Mouse (Mus musculus): ENCODE measurements around the gene Btrc. TPM values are rescaled to one million over a fixed set of nuclear protein-coding genes. Genes with fewer than 3 reads are reported as not detected.
A peak's percentile ranks its signal among the peaks of the same experiment; 100 is the strongest.
"Not testable (repeated sequence)": the region's sequence is repeated elsewhere in the genome, so short reads cannot be mapped to it uniquely, and the experiment has no call there.

Gene Btrc
- polyA plus RNA-seq, 1 experiment from 2014 or later: 67.7 TPM

GRCm38 (mm10) chr19:45432351-45432750 is 68.8 kb downstream of the Btrc start:
- H3K27me3 ChIP-seq: no peaks in the 10 kb centered on the region
- H3K4me2 ChIP-seq: no peak overlapping the region
- WGBS: 53% methylated on average over 3 of the region's 3 CpGs
- peaks cover 38% of the 10 kb centered on the region for H3K4me1 ChIP-seq (replicated peaks)
- no peak overlapping the region for H3K9ac ChIP-seq
- H3K9me3 ChIP-seq: no peaks in the 10 kb centered on the region
- H3K36me3 ChIP-seq: no peaks in the 10 kb centered on the region
- no peak overlapping the region for H3K4me3 ChIP-seq
- no peak for ATAC-seq (ENCODE audit: low read depth)
- H3K27ac ChIP-seq (replicated peaks): peak overlapping the region; percentile 35

- H3K4me1 ChIP-seq (replicated peaks): peaks cover 57% of the 10 kb centered on the region
- not testable (repeated sequence) for H3K4me2 ChIP-seq; H3K36me3 ChIP-seq; H3K27ac ChIP-seq (replicated peaks); H3K27me3 ChIP-seq; H3K9ac ChIP-seq; H3K4me3 ChIP-seq; ATAC-seq (ENCODE audit: low read depth); H3K9me3 ChIP-seq
Measured at GRCm38 (mm10) chr19:45436019-45436418, 72.5 kb downstream of the Btrc start.

GRCm38 (mm10) chr19:45437175-45437574 is 73.6 kb downstream of the Btrc start:
- ATAC-seq (ENCODE audit: low read depth): no peak
- H3K27me3 ChIP-seq: no peaks in the 10 kb centered on the region
- no peak overlapping the region for H3K4me2 ChIP-seq
- H3K9ac ChIP-seq: no peak overlapping the region
- no peaks in the 10 kb centered on the region for H3K9me3 ChIP-seq
- 87% methylated on average over 4 of the region's 4 CpGs for WGBS
- H3K4me1 ChIP-seq (replicated peaks): peaks cover 60% of the 10 kb centered on the region
- no peak overlapping the region for H3K4me3 ChIP-seq
- no peaks in the 10 kb centered on the region for H3K36me3 ChIP-seq
- H3K27ac ChIP-seq (replicated peaks): no peak overlapping the region

- Histone ChIP-seq H3K4me2 (no peak overlapping the region), H3K9ac (no peak overlapping the region), H3K36me3 (no peaks in the 10 kb centered on the region), H3K4me1 (replicated peaks) (peaks cover 50% of the 10 kb centered on the region), H3K4me3 (no peak overlapping the region), H3K27me3 (no peaks in the 10 kb centered on the region), H3K9me3 (no peaks in the 10 kb centered on the region), H3K27ac (replicated peaks) (peak overlapping the region; percentile 38; the same call in 1 of the 2 replicates)
- ATAC-seq (ENCODE audit: low read depth): no peak
- 95% methylated on average over 5 of the region's 5 CpGs for WGBS
Measured at GRCm38 (mm10) chr19:45438191-45438590, 74.7 kb downstream of the Btrc start.

- Histone ChIP-seq H3K9me3 (no peaks in the 10 kb centered on the region), H3K27me3 (no peaks in the 10 kb centered on the region), H3K4me3 (no peak overlapping the region), H3K9ac (no peak overlapping the region), H3K36me3 (no peaks in the 10 kb centered on the region), H3K27ac (replicated peaks) (peak overlapping the region; percentile 63), H3K4me2 (no peak overlapping the region), H3K4me1 (replicated peaks) (peaks cover 49% of the 10 kb centered on the region)
- 40% methylated on average over 6 of the region's 6 CpGs for WGBS
- ATAC-seq (ENCODE audit: low read depth): peak; percentile 51; the same call in 1 of the 2 replicates
Measured at GRCm38 (mm10) chr19:45438928-45439846, 75.7 kb downstream of the Btrc start.

GRCm38 (mm10) chr19:45440554-45441175 is 77.1 kb downstream of the Btrc start:
- Histone ChIP-seq H3K27ac (replicated peaks) (peak overlapping the region; percentile 72), H3K4me1 (replicated peaks) (peaks cover 49% of the 10 kb centered on the region), H3K9me3 (no peaks in the 10 kb centered on the region), H3K4me2 (peak overlapping the region; percentile 13; the same call in 1 of the 2 replicates), H3K36me3 (no peaks in the 10 kb centered on the region), H3K4me3 (no peak overlapping the region), H3K27me3 (no peaks in the 10 kb centered on the region), H3K9ac (peak overlapping the region; percentile 22; the same call in 1 of the 2 replicates)
- ATAC-seq (ENCODE audit: low read depth): 0 out of 2 replicates have a peak, but pooled peaks have one; percentile 37
- WGBS: 27% methylated on average over 10 of the region's 10 CpGs

GRCm38 (mm10) chr19:45441717-45442116 is 78.2 kb downstream of the Btrc start:
- no peaks in the 10 kb centered on the region for H3K9me3 ChIP-seq
- no peaks in the 10 kb centered on the region for H3K36me3 ChIP-seq
- H3K27me3 ChIP-seq: no peaks in the 10 kb centered on the region
- ATAC-seq (ENCODE audit: low read depth): no peak
- no peak overlapping the region for H3K4me2 ChIP-seq
- WGBS: 39% methylated on average over 7 of the region's 7 CpGs
- H3K4me1 ChIP-seq (replicated peaks): peaks cover 58% of the 10 kb centered on the region
- H3K9ac ChIP-seq: no peak overlapping the region
- no peak overlapping the region for H3K4me3 ChIP-seq
- 0 out of 2 replicates have a peak overlapping the region, but pooled peaks have one; percentile 4 for H3K27ac ChIP-seq (replicated peaks)

GRCm38 (mm10) chr19:45445253-45445933 is 81.9 kb downstream of the Btrc start:
- Histone ChIP-seq H3K9me3 (no peaks in the 10 kb centered on the region), H3K4me2 (no peak overlapping the region), H3K4me3 (no peak overlapping the region), H3K36me3 (no peaks in the 10 kb centered on the region), H3K4me1 (replicated peaks) (peaks cover 54% of the 10 kb centered on the region), H3K9ac (0 out of 2 replicates have a peak overlapping the region, but pooled peaks have one; percentile 8), H3K27me3 (no peaks in the 10 kb centered on the region), H3K27ac (replicated peaks) (peak overlapping the region; percentile 52)
- ATAC-seq (ENCODE audit: low read depth): no peak
- WGBS: 61% methylated on average over 6 of the region's 6 CpGs

GRCm38 (mm10) chr19:45446631-45447030 is 83.1 kb downstream of the Btrc start:
- peak; percentile 90 for ATAC-seq (ENCODE audit: low read depth)
- peak overlapping the region; percentile 26 for H3K4me2 ChIP-seq
- no peak overlapping the region for H3K4me3 ChIP-seq
- H3K27ac ChIP-seq (replicated peaks): peak overlapping the region; percentile 83
- H3K9ac ChIP-seq: peak overlapping the region; percentile 46
- 14% methylated on average over 7 of the region's 7 CpGs for WGBS
- H3K36me3 ChIP-seq: no peaks in the 10 kb centered on the region
- H3K27me3 ChIP-seq: no peaks in the 10 kb centered on the region
- no peaks in the 10 kb centered on the region for H3K9me3 ChIP-seq
- peaks cover 41% of the 10 kb centered on the region for H3K4me1 ChIP-seq (replicated peaks)

GRCm38 (mm10) chr19:45447222-45447621 is 83.7 kb downstream of the Btrc start:
- Histone ChIP-seq H3K9me3 (no peaks in the 10 kb centered on the region), H3K9ac (no peak overlapping the region), H3K27me3 (no peaks in the 10 kb centered on the region), H3K36me3 (no peaks in the 10 kb centered on the region), H3K4me3 (no peak overlapping the region), H3K4me1 (replicated peaks) (peaks cover 37% of the 10 kb centered on the region), H3K4me2 (no peak overlapping the region), H3K27ac (replicated peaks) (peak overlapping the region; percentile 83)
- WGBS: 66% methylated on average over 2 of the region's 2 CpGs
- peak; percentile 76 for ATAC-seq (ENCODE audit: low read depth)

GRCm38 (mm10) chr19:45447886-45448285 is 84.4 kb downstream of the Btrc start:
- no peak for ATAC-seq (ENCODE audit: low read depth)
- Histone ChIP-seq H3K4me2 (no peak overlapping the region), H3K4me3 (no peak overlapping the region), H3K9ac (no peak overlapping the region), H3K27ac (replicated peaks) (peak overlapping the region; percentile 83), H3K4me1 (replicated peaks) (peaks cover 37% of the 10 kb centered on the region), H3K36me3 (no peaks in the 10 kb centered on the region), H3K9me3 (no peaks in the 10 kb centered on the region), H3K27me3 (no peaks in the 10 kb centered on the region)
- 83% methylated on average over 1 of the region's 1 CpGs for WGBS

- no peak overlapping the region for H3K4me2 ChIP-seq
- H3K27ac ChIP-seq (replicated peaks): no peak overlapping the region
- ATAC-seq (ENCODE audit: low read depth): no peak
- no peaks in the 10 kb centered on the region for H3K36me3 ChIP-seq
- H3K4me1 ChIP-seq (replicated peaks): peaks cover 20% of the 10 kb centered on the region
- H3K9me3 ChIP-seq: no peaks in the 10 kb centered on the region
- H3K9ac ChIP-seq: no peak overlapping the region
- 94% methylated on average over 3 of the region's 3 CpGs for WGBS
- no peak overlapping the region for H3K4me3 ChIP-seq
- peaks cover 3% of the 10 kb centered on the region; the same call in 1 of the 2 replicates for H3K27me3 ChIP-seq
Measured at GRCm38 (mm10) chr19:45454391-45454790, 90.9 kb downstream of the Btrc start.

Data from neural tube, embryonic 13.5 days (tissue).